Mouse (Mus musculus) midbrain, embryonic 13.5 days (tissue): Measurements from ENCODE around the gene Etfdh. TPM values are rescaled to one million over a fixed set of nuclear protein-coding genes. Genes with fewer than 3 reads are reported as not detected.

Experiments
- ATAC-seq: fragments of 200-750 bp; cut with Nextera tagmentation; 2 replicates; pipeline ENCODE4 v1.8.0; 2017; ENCODE audit warnings: mild to moderate bottlenecking, moderate TSS enrichment, moderate library complexity
- H3K27ac ChIP-seq: fragments of 300-500 bp; sonication (generic); 2 replicates; pipeline ENCODE4 v1.5.1; 2015; ENCODE audit warnings: inconsistent platforms, mild to moderate bottlenecking, moderate library complexity
- H3K27me3 ChIP-seq: fragments of 300-500 bp; sonication (generic); 2 replicates; pipeline ENCODE4 v1.6.1; 2015; ENCODE audit warnings: mild to moderate bottlenecking, inconsistent platforms
- H3K36me3 ChIP-seq: fragments of 300-500 bp; sonication (generic); 2 replicates; pipeline ENCODE4 v1.6.1; 2015; ENCODE audit warnings: mild to moderate bottlenecking, inconsistent platforms
- H3K4me1 ChIP-seq: fragments of 300-500 bp; sonication (generic); replicated peaks from 2 replicates; pipeline ENCODE4 v1.6.1; 2015; ENCODE audit warnings: inconsistent platforms
- H3K4me2 ChIP-seq: fragments of 300-500 bp; sonication (generic); replicated peaks from 2 replicates; pipeline ENCODE4 v1.6.1; 2015; ENCODE audit warnings: moderate library complexity, mild to moderate bottlenecking, inconsistent platforms
- H3K4me3 ChIP-seq: fragments of 300-500 bp; sonication (generic); replicated peaks from 2 replicates; pipeline ENCODE4 v1.5.1; 2015; ENCODE audit warnings: mild to moderate bottlenecking, inconsistent platforms
- H3K9ac ChIP-seq: fragments of 300-500 bp; sonication (generic); replicated peaks from 2 replicates; pipeline ENCODE4 v1.6.1; 2015; ENCODE audit warnings: mild to moderate bottlenecking, inconsistent platforms
- H3K9me3 ChIP-seq: fragments of 300-500 bp; sonication (generic); 2 replicates; pipeline ENCODE4 v1.6.1; 2016; ENCODE audit warnings: mild to moderate bottlenecking, inconsistent platforms
- WGBS: fragments of 180-500 bp; shearing (Covaris S2); methylation state at CpG from one replicate; pipeline ENCODE4 v1.1.7; 2015; 5-methylcytosine and 5-hydroxymethylcytosine counted together
- polyA plus RNA-seq: library from polyadenylated mRNA; unstranded; fragments of >200 nt; fragmentation: Nextera tagmentation; extraction: Ambion mirVana; gene quantifications from 2 replicates; pipeline ENCODE4 v1.2.1, GENCODE M21; 2015

Etfdh gene
- polyA plus RNA-seq, result 45.1 and 49.3 TPM in 2 replicates

DNA sequence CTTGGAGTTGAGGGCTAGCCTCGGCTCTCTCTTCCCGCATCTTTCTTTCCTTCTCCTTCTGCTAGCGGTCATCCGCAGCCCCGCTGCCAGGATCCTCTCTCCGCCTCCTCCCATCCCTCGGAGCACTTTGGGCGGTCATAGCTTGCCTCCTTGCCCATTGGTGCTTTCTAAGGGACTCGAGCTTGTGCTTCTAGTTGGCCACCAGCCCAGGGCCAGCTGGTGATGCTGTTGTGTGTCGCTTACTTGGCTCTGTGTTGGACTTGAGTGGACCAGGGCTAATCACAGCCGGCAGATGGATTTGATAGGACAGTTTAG lies at the start of gene Etfdh:
TSS of gene Etfdh (minus strand) at position 85 of the 315 bp plus-strand sequence.
- peaks cover 18% of the 10 kb centered on the region for H3K4me1 ChIP-seq
- peaks cover 26% of the 10 kb centered on the region for H3K36me3 ChIP-seq
- H3K9me3 ChIP-seq, result no peaks in the 10 kb centered on the region
- ATAC-seq, result peak; percentile 35
- H3K9ac ChIP-seq, result peak within 1 kb of the TSS; percentile 76
- under 1% methylated on average over 11 of the region's 11 CpGs for WGBS
- H3K4me2 ChIP-seq, result peak within 1 kb of the TSS; percentile 70
- peak within 1 kb of the TSS; percentile 69 for H3K27ac ChIP-seq
- H3K4me3 ChIP-seq, result peak within 1 kb of the TSS; percentile 64
- no peaks in the 10 kb centered on the region for H3K27me3 ChIP-seq

DNA sequence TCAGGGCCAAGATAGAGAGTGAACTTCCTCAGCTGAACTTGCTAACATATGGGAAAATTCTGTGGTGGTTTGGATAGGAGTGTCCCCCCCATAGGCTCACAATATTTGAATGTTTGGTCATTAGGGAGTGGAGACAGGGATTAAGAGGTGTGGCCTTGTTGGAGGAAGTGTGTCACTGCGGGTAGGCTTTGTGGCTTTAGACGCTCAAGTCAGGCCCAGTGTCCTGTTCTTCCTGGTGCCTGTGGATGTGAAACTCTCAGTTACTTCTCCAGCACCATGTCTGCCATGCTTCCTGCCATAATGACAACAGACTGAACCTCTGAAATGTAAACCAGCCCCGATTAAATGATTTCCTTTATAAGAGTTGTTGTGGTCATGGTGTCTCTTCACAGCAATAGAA lies 47.1 kb upstream of the Etfdh start:
- no peak for ATAC-seq
- no peaks in the 10 kb centered on the region for H3K4me1 ChIP-seq
- no peak overlapping the region for H3K27ac ChIP-seq
- H3K36me3 ChIP-seq, result no peaks in the 10 kb centered on the region
- no peaks in the 10 kb centered on the region for H3K27me3 ChIP-seq
- WGBS, result 87% methylated on average over 3 of the region's 3 CpGs
- no peaks in the 10 kb centered on the region for H3K9me3 ChIP-seq
- no peak overlapping the region for H3K9ac ChIP-seq
- no peak overlapping the region for H3K4me3 ChIP-seq
- no peak overlapping the region for H3K4me2 ChIP-seq

GRCm38 (mm10) chr3:79674641-79675040 lies 45.3 kb upstream of the Etfdh start:
- Histone ChIP-seq H3K9ac (no peak overlapping the region), H3K36me3 (no peaks in the 10 kb centered on the region), H3K9me3 (no peaks in the 10 kb centered on the region), H3K4me2 (no peak overlapping the region), H3K4me1 (no peaks in the 10 kb centered on the region), H3K27me3 (no peaks in the 10 kb centered on the region), H3K4me3 (no peak overlapping the region), H3K27ac (no peak overlapping the region)
- WGBS, result 84% methylated on average over 5 of the region's 5 CpGs
- ATAC-seq, result no peak

- no peak overlapping the region for H3K4me3 ChIP-seq
- no peaks in the 10 kb centered on the region for H3K27me3 ChIP-seq
- no peaks in the 10 kb centered on the region for H3K36me3 ChIP-seq
- no peaks in the 10 kb centered on the region for H3K9me3 ChIP-seq
- H3K4me2 ChIP-seq, result no peak overlapping the region
- no peak overlapping the region for H3K27ac ChIP-seq
- H3K4me1 ChIP-seq, result no peaks in the 10 kb centered on the region
- no peak for ATAC-seq
- 12% methylated on average over 4 of the region's 4 CpGs for WGBS
- H3K9ac ChIP-seq, result no peak overlapping the region
These were observed 43.8 kb upstream of the Etfdh start for GRCm38 (mm10) chr3:79673082-79673481.

- H3K4me1 ChIP-seq, result no peaks in the 10 kb centered on the region
- no peak overlapping the region for H3K4me2 ChIP-seq
- no peak overlapping the region for H3K27ac ChIP-seq
- no peaks in the 10 kb centered on the region for H3K27me3 ChIP-seq
- no peaks in the 10 kb centered on the region for H3K9me3 ChIP-seq
- H3K9ac ChIP-seq, result no peak overlapping the region
- WGBS, result 74% methylated on average over 16 of the region's 16 CpGs
- no peak overlapping the region for H3K4me3 ChIP-seq
- no peaks in the 10 kb centered on the region for H3K36me3 ChIP-seq
- ATAC-seq, result no peak
These were observed 42.9 kb upstream of the Etfdh start for GRCm38 (mm10) chr3:79672188-79672587.

GRCm38 (mm10) chr3:79670556-79670955 lies 41.3 kb upstream of the Etfdh start:
- Histone ChIP-seq H3K4me1 (no peaks in the 10 kb centered on the region), H3K27ac (no peak overlapping the region), H3K4me2 (no peak overlapping the region), H3K9me3 (no peaks in the 10 kb centered on the region), H3K9ac (no peak overlapping the region), H3K27me3 (no peaks in the 10 kb centered on the region), H3K4me3 (no peak overlapping the region), H3K36me3 (no peaks in the 10 kb centered on the region)
- WGBS, result 83% methylated on average over 7 of the region's 7 CpGs
- ATAC-seq, result 0 out of 2 replicates have a peak, but pooled peaks have one; percentile 40

- 39% methylated on average over 9 of the region's 9 CpGs for WGBS
- ATAC-seq, result peak; percentile 48; the same call in 1 of the 2 replicates
- H3K9ac ChIP-seq, result no peak overlapping the region
These were observed 35.6 kb upstream of the Etfdh start for GRCm38 (mm10) chr3:79664787-79665408.

GRCm38 (mm10) chr3:79656682-79657081 lies 27.4 kb upstream of the Etfdh start:
- 78% methylated on average over 5 of the region's 5 CpGs for WGBS
- no peak for ATAC-seq

More at GRCm38 (mm10) chr3:79664787-79665408, 35.6 kb upstream of the Etfdh start:
- Histone ChIP-seq H3K27ac (no peak overlapping the region), H3K4me1 (no peaks in the 10 kb centered on the region), H3K4me3 (no peak overlapping the region), H3K27me3 (no peaks in the 10 kb centered on the region), H3K4me2 (no peak overlapping the region), H3K36me3 (no peaks in the 10 kb centered on the region), H3K9me3 (no peaks in the 10 kb centered on the region)

GRCm38 (mm10) chr3:79652129-79652528 lies 22.8 kb upstream of the Etfdh start:
- Histone ChIP-seq H3K4me1 (no peaks in the 10 kb centered on the region), H3K27me3 (no peaks in the 10 kb centered on the region), H3K36me3 (no peaks in the 10 kb centered on the region), H3K9me3 (no peaks in the 10 kb centered on the region), H3K9ac (no peak overlapping the region), H3K4me3 (no peak overlapping the region), H3K27ac (no peak overlapping the region), H3K4me2 (no peak overlapping the region)
- no peak for ATAC-seq
- WGBS, result 91% methylated on average over 6 of the region's 6 CpGs

More at GRCm38 (mm10) chr3:79656682-79657081, 27.4 kb upstream of the Etfdh start:
- Histone ChIP-seq H3K4me3 (no peak overlapping the region), H3K27me3 (no peaks in the 10 kb centered on the region), H3K27ac (no peak overlapping the region), H3K9ac (no peak overlapping the region), H3K9me3 (no peaks in the 10 kb centered on the region), H3K36me3 (no peaks in the 10 kb centered on the region), H3K4me2 (no peak overlapping the region), H3K4me1 (no peaks in the 10 kb centered on the region)

DNA sequence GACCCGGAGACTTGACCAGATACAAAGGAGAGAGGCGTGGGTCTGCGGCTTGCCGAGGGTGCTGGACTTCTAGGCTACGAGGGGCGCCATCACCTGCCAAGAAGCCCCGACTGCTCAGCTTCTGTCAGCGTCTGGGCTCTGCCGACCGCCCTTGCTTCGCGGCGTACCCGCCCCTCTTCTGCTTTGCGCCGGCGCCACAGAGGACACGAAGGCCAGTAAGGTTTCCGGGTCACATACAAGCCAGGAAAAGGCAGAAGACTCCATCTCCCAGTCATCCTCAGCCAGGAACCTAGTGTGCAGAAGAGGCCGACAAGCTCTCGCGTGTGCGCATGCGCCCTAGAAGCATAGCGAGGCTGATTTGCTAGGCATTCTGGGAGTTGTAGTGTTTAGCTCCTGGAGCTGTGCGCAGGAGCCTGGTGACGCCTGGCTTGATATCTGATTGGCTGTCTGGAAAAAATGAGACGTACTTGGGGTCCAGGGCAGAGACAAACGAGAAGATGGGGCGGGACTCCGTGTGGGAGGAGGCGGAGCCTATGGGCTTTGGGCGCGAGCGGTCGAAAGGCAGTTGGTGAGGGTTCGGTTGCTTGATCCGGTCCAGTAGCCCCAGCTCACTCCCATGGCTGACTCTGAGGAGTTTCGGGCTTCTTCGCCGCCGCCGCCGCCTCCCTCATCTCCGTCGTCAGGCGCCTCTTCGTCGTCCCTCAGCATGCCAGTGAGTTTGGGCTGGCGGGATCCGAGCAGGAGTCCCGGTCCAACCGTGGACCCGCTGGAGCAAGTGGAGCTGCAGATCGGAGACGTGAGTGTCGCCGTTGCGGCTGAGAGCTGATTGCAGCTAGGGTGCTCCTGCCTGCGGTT lies 512 bp downstream of the Etfdh start, which contains the start of gene 4930579G24Rik:
TSS of gene 4930579G24Rik (plus strand) at position 519 of the 855 bp plus-strand sequence.
- under 1% methylated on average over 60 of the region's 60 CpGs for WGBS
- Histone ChIP-seq H3K27ac (peak within 1 kb of the TSS; percentile 69), H3K36me3 (peaks cover 23% of the 10 kb centered on the region), H3K4me1 (peaks cover 18% of the 10 kb centered on the region), H3K27me3 (no peaks in the 10 kb centered on the region), H3K4me3 (peak within 1 kb of the TSS; percentile 64), H3K9me3 (no peaks in the 10 kb centered on the region), H3K9ac (peak within 1 kb of the TSS; percentile 76), H3K4me2 (peak within 1 kb of the TSS; percentile 70)
- ATAC-seq, result peak; percentile 99

- Histone ChIP-seq H3K9me3 (no peaks in the 10 kb centered on the region), H3K9ac (peak overlapping the region; percentile 70), H3K4me2 (peak overlapping the region; percentile 70), H3K4me3 (peak overlapping the region; percentile 64), H3K27me3 (no peaks in the 10 kb centered on the region), H3K36me3 (peaks cover 18% of the 10 kb centered on the region), H3K4me1 (peaks cover 18% of the 10 kb centered on the region), H3K27ac (peak overlapping the region; percentile 67)
- no peak for ATAC-seq
- WGBS, result 1% methylated on average over 9 of the region's 9 CpGs
These were observed 1.1 kb downstream of the Etfdh start for GRCm38 (mm10) chr3:79628182-79628560.

- H3K4me1 ChIP-seq, result peaks cover 18% of the 10 kb centered on the region
- no peaks in the 10 kb centered on the region for H3K9me3 ChIP-seq
- no peak overlapping the region for H3K27ac ChIP-seq
- WGBS, result 35% methylated on average over 10 of the region's 10 CpGs
- H3K9ac ChIP-seq, result peak overlapping the region; percentile 70
- peak overlapping the region; percentile 70 for H3K4me2 ChIP-seq
- H3K36me3 ChIP-seq, result peaks cover 16% of the 10 kb centered on the region
- H3K4me3 ChIP-seq, result peak overlapping the region; percentile 64
- no peaks in the 10 kb centered on the region for H3K27me3 ChIP-seq
- no peak for ATAC-seq
These were observed 1.7 kb downstream of the Etfdh start for GRCm38 (mm10) chr3:79627484-79628181.
